Mouse (Mus musculus) spleen, postnatal 36 days (tissue): ENCODE data around the gene Layn.

Experiments
- DNase-seq, 2 experiments: peaks; one replicate each; pipeline ENCODE4 v3.0.0; 2022; ENCODE audit warnings: low spot score in 2 of 2, mixed read lengths in 1 of 2

Layn gene

DNA sequence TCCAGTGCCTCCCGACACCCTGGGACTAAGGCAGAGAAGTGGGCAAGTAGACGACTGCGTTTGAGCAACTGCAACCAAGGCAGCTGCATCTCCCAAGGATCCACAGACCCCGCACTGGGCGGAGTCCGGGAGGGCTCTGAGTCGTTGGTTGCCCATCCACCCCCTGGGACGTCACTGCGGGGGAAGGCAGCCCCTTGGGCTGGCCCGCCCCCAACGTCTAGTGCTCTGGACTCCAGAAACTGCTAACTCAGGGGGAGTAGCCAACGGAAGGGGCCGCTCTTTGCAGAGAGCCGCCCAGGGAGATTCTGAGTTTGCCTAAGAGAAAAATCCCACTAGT, at the start of gene Layn:
Gene Layn (minus strand): TSS at position 116 of the 337 bp plus-strand sequence.
- DNase-seq, result peak; percentile 43 to 50

DNA sequence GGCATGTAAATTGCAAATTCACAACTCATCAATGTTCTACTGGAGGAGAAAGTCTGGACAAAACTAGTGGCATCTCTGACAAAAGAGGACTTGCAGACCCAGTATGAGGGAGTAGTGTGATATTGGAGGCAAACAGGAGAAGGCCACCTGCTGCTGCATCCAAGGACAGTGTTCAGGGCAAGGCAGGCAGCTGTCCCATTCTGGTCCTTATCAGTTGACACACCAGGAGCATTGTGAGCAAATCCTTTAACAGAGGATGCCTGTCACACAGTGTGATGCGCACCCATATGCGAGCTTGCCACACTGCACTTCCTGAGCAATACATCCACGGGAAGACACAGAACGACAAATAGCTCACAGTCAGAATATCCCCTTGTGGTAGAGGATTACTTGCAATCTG, 37.9 kb upstream of the Layn start:
- no peak for DNase-seq

GRCm38 (mm10) chr9:51105751-51106150, 28.9 kb upstream of the Layn start:
- no peak for DNase-seq

GRCm38 (mm10) chr9:51103808-51104514, 27.1 kb upstream of the Layn start:
- DNase-seq, result no peak

GRCm38 (mm10) chr9:51102963-51103807, 26.3 kb upstream of the Layn start:
- DNase-seq, result no peak

- no peak for DNase-seq
Measured at GRCm38 (mm10) chr9:51101756-51102425, 25.0 kb upstream of the Layn start, which contains the start of gene 4833427G06Rik. 4833427G06Rik (minus strand) TSS chr9:51102078.

DNA sequence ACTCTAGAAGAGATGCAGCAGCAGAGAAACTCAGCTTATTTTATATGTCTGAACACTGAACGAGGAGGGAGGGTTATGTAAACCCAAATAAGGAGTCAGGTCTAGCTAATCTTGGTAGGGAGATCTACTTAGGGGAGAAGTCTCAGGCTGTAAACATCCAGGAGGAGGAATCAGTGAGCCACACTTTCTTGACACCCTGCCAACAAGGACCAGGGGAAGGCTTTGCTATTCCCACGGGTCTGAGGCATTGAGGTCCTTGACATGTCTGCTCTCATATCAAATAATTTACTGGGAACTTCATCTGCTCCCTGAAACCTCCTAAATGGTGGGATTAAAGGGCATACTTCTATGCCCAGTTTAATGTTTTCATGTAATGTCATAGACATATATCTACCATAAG, 19.4 kb upstream of the Layn start:
- DNase-seq, result no peak

- DNase-seq, result no peak
Measured at GRCm38 (mm10) chr9:51093697-51094096, 16.8 kb upstream of the Layn start.

GRCm38 (mm10) chr9:51081614-51082013, 4.7 kb upstream of the Layn start:
- DNase-seq, result no peak

DNA sequence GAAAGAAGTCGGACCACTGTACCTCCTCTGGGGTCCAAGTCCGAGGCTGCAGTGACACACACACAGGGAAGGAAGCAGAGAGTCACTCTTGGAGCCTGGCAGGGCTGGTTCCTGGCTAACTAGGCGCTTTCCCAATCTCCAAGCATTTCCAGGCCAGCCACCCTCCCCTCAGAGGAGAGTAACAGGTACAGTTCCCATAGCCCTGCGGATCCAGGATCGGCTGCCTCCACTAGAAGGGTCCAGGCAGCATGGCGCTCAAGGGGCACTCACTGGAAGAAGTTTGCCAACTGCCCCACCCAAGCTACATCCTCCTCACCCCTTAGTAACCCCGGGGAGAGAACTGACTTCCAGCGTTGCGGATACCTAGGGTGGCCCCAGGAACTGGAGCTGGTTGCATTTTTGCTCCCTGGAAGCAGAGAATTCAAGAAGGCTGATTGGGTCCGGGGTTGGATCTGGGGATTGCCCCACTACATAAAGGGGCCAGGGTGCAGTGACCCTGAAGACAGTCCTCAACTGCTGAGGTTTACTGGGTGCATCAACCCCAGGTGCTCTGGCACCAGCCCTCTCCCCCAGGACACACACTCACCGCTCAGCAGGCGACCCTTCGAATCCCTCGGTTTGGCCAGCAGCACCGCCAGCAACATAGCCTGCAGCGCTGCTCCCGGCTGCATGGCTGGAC, 455 bp downstream of the Layn start:
- no peak for DNase-seq

DNA sequence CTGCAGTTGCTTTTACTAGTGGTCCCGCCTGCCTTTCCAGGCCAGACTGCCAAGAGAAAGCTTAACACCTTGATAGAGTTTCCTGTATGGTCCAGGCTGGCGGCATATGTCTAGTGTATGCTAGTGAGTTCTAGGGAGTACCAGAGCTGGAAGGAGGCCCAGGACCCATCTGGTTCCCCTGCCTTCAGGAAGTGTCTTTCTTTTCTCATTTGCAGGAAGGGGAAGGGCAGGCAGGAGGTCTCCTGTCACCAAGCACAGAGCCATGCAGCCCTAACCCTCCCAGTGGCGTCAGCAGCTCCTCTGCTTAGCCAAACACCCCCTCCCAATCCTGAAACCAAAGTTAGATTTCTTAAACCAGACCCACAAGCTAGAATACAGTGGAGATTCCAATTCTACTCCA, 1.1 kb downstream of the Layn start:
- DNase-seq, result no peak

GRCm38 (mm10) chr9:51070801-51071200, 6.1 kb downstream of the Layn start:
- no peak for DNase-seq

DNA sequence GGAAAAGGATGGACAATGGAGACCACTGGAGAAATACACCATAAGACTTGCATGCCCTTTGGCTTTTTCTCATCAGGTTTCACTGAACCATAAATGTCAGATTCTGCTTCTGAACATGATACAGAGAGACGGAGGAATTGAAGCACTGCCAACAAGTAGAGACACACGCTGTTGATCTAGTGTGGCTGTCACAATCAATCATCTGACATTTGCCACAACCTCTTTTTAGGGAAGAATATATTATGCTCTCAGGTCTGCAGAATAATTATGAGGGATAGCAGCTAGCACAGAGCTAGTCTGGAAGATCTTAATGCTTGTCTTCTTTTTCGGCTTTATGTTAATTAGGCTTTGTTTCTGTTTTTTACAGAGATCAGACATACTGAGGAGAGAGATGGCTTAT, 8.7 kb downstream of the Layn start:
- DNase-seq, result no peak

GRCm38 (mm10) chr9:51060601-51061000, 16.3 kb downstream of the Layn start, which contains the start of gene Btg4:
Btg4 (plus strand) TSS chr9:51060901.
- DNase-seq, result no peak

GRCm38 (mm10) chr9:51058951-51059521, 17.9 kb downstream of the Layn start:
- no peak for DNase-seq

DNA sequence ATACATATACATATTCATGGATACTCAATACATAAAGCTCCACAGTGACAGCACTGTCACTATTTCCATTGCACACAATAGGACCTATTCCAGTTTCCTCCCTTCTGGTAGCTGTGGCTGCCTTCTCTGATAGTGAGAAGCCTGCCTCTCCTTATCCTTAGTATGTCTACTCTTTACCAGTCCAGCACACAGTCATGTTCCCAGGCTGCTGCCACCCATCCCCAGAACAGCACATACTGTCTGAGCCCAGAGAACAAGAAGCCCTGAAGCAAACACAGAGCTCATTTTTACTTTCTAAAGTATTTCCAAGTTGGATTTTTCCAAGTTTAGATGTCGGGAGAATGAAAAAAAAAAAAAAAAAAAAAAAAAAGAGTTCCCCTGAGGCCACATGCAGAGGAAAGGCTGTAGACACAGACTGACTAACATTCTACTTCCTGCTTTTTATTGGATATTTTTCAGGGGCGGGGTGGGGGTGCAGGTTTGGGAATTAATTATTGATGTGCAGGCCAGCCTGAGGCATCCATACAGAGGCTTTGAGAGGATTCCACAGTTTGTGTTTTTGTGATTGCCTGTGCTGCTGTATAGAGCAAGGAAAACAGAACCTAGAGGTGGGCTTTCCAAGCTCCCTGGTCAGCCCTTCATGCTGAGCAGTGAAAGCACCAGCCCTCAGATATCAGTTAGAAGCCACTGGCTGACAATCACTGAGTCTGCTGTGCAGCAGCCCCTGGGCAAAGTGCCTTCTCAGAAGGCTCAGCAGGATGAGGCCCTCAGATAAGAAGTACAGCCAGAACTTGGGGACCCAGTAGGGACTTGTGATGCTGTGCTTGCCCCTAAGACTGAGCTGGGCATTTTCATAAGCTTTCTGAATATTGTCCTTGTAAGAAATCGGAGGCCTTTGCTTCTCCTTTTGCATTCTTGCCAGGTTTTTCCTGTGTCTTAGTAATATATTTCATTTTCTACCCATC, 20.3 kb downstream of the Layn start:
- no peak for DNase-seq

DNA sequence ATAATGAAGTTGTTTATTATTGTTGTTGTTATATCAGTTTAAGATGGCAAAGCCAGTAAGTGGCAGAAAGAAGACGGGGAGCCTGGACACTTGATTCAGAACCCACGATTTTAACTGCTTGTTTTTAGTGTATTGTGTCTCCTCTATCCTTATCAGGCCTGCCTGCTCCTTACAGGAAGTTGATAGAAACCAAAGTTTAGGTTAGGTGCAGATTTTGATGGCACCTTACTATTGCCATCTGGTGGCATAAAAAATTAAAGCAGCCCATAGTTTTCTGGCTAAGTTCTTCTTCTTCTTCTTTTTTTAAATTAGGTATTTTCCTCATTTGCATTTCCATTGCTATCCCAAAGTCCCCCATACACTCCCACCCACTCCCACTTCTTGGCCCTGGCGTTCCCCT, 24.7 kb downstream of the Layn start:
- DNase-seq, result peak; percentile 7 to 8

GRCm38 (mm10) chr9:51042136-51042535, 34.8 kb downstream of the Layn start:
- DNase-seq, result no peak

- DNase-seq, result no peak
Measured at GRCm38 (mm10) chr9:51041491-51041980, 35.4 kb downstream of the Layn start.
